ENCODE assay signal across 7 mouse cellular contexts in genomic region chr5:136427772-136428497, GRCm38 (mm10).
DNase-seq lines count a peak whose midpoint lies in the region; ATAC-seq and TF ChIP-seq lines count a peak whose summit lies in the region.

No protein-coding gene starts in this region.

- no peak for TF ChIP-seq CTCF in kidney, adult 2 months (conservative IDR thresholded peaks at IDR 0.05; ENCODE audit: insufficient read depth, insufficient read length, low read depth, low read length)

- no peak for TF ChIP-seq POLR2A in kidney, adult 2 months (IDR thresholded peaks at IDR 0.05; ENCODE audit: low read depth, low read length)

- peak overlapping the region; percentile 32 for H3K27ac ChIP-seq in kidney, adult 2 months (ENCODE audit: insufficient read depth, low read depth, low read length)

- H3K4me3 ChIP-seq in kidney, adult 2 months (ENCODE audit: insufficient read depth, low read depth, low read length) = no peak overlapping the region

- WGBS in kidney, adult 2 months = 30% methylated on average over 13 of the region's 13 CpGs

- peak; percentile 70 for DNase-seq in 3T3-L1 (ENCODE audit: low read depth, low spot score)
- DNase-seq in adipocyte (ENCODE audit: low spot score) = peak; percentile 78
- DNase-seq in heart, adult 8-10 months (ENCODE audit: low spot score) = peak; percentile 65
- DNase-seq in kidney, adult 2 months = peak; percentile 77
- peak; percentile 23 for DNase-seq in lung, postnatal 10 days
- DNase-seq in natural killer cell, adult 2 months (ENCODE audit: low spot score in 2 of 2) = no peak

- H3K36me3 ChIP-seq in kidney, adult 2 months (ENCODE audit: control insufficient read depth, insufficient read depth, low read length) = no peaks in the 10 kb centered on the region

- no peak for ATAC-seq in erythroid progenitor cell, adult 5-6 weeks (replicated peaks; ENCODE audit: low FRiP score, poor library complexity, severe bottlenecking)

- H3K27me3 ChIP-seq in kidney, adult 2 months (replicated peaks; ENCODE audit: control insufficient read depth, insufficient read depth, low read length) = no peaks in the 10 kb centered on the region

- peaks cover 46% of the 10 kb centered on the region for H3K4me1 ChIP-seq in kidney, adult 2 months (ENCODE audit: control insufficient read depth, insufficient read depth, low read length)

Comparison
In these comparisons a context has a peak if more than half of its experiments do, and no peak if none do; other contexts are left out.
1. DNase-seq: peak in 3T3-L1 (single experiment), adipocyte (single experiment), heart, adult 8-10 months (single experiment), kidney, adult 2 months (single experiment) and lung, postnatal 10 days (single experiment); none in natural killer cell, adult 2 months (0 of 2).